Mouse (Mus musculus) CH12.LX (cell line): ENCODE measurements around the gene 4922502D21Rik. TPM values are rescaled to one million over a fixed set of nuclear protein-coding genes. Genes with fewer than 3 reads are reported as not detected.

Experiments
- DNase-seq: peaks from one replicate; pipeline ENCODE4 v3.0.0-alpha.2; 2013; ENCODE audit errors: extremely low read depth
- H3K27ac ChIP-seq: 2 replicates; pipeline ENCODE4 v1.5.1; 2012; ENCODE audit warnings: low read depth, mild to moderate bottlenecking, control low read depth, moderate library complexity; ENCODE audit not compliant: insufficient read depth
- H3K27me3 ChIP-seq: replicated peaks from 2 replicates; pipeline ENCODE3; 2012; ENCODE audit warnings: inconsistent platforms
- H3K36me3 ChIP-seq, 2 experiments: replicated peaks in 1 of 2; 2 replicates each; pipeline versions ENCODE3 to v1.6.1; 2012; ENCODE audit warnings: inconsistent platforms in 1 of 2, low read length in 1 of 2, mild to moderate bottlenecking in 1 of 2, mixed read lengths in 1 of 2, moderate library complexity in 1 of 2; ENCODE audit not compliant: control insufficient read depth in 1 of 2, insufficient read depth in 1 of 2
- H3K4me1 ChIP-seq, 2 experiments: 2 replicates each; pipeline ENCODE4 v1.6.1; 2012; ENCODE audit warnings: inconsistent platforms in 1 of 2, moderate library complexity in 1 of 2; ENCODE audit not compliant: insufficient read depth in 2 of 2, control insufficient read depth in 1 of 2
- H3K4me2 ChIP-seq: 2 replicates; pipeline ENCODE4 v1.6.1; 2012; ENCODE audit warnings: low read depth, mild to moderate bottlenecking, control low read depth; ENCODE audit not compliant: poor library complexity, insufficient read depth, severe bottlenecking
- H3K4me3 ChIP-seq, 3 experiments: fragments of 150-350 bp in 1 of 3; sonication (generic) in 1 of 3; replicated peaks in 1 of 3; 2 replicates each; pipeline versions ENCODE3 to v1.5.1; 2011 to 2012; ENCODE audit warnings: low read depth in 2 of 3, low read length in 2 of 3, mild to moderate bottlenecking in 2 of 3, moderate library complexity in 2 of 3, control low read depth in 1 of 3, improper control_type of control experiment in 1 of 3, inconsistent platforms in 1 of 3, mixed read lengths in 1 of 3; ENCODE audit not compliant: poor library complexity in 1 of 3
- H3K79me2 ChIP-seq: replicated peaks from 2 replicates; pipeline ENCODE4 v1.6.1; 2012; ENCODE audit warnings: mild to moderate bottlenecking, moderate library complexity; ENCODE audit not compliant: control insufficient read depth, poor library complexity, insufficient read depth, severe bottlenecking; ENCODE audit errors: extremely low read depth
- H3K9ac ChIP-seq: 2 replicates; pipeline ENCODE4 v1.6.1; 2012; ENCODE audit warnings: low read depth, mild to moderate bottlenecking, control low read depth, moderate library complexity; ENCODE audit not compliant: insufficient read depth
- H3K9me3 ChIP-seq: replicated peaks from 2 replicates; pipeline ENCODE3; 2012; ENCODE audit warnings: low read length, inconsistent platforms, mixed read lengths
- BHLHE40 ChIP-seq: IDR thresholded peaks from 2 replicates; pipeline ENCODE4 v1.6.1; 2011; ENCODE audit warnings: mild to moderate bottlenecking, low read depth, low read length, improper control_type of control experiment
- CHD1 ChIP-seq: IDR thresholded peaks from 2 replicates; pipeline ENCODE4 v1.6.1; 2012; ENCODE audit warnings: low read depth, low read length, improper control_type of control experiment, inconsistent platforms
- CHD2 ChIP-seq: IDR thresholded peaks from 2 replicates; pipeline ENCODE4 v1.6.1; 2011; ENCODE audit warnings: low read length, improper control_type of control experiment
- CTCF ChIP-seq, 2 experiments: IDR thresholded peaks in 1 of 2; conservative IDR thresholded peaks in 1 of 2; 2 replicates each; pipeline ENCODE4 v1.5.1; 2011 to 2012; ENCODE audit warnings: low read depth in 2 of 2, low read length in 2 of 2, improper control_type of control experiment in 1 of 2, inconsistent platforms in 1 of 2, mild to moderate bottlenecking in 1 of 2, moderate library complexity in 1 of 2
- E2F4 ChIP-seq: IDR thresholded peaks from 2 replicates; pipeline ENCODE4 v1.6.1; 2011; ENCODE audit warnings: low read depth, low read length, improper control_type of control experiment; ENCODE audit not compliant: insufficient replicate concordance
- ELF1 ChIP-seq: IDR thresholded peaks from 2 replicates; pipeline ENCODE4 v1.6.1; 2014; ENCODE audit warnings: low read depth, mild to moderate bottlenecking, inconsistent platforms, low read length, improper control_type of control experiment
- EP300 ChIP-seq: IDR thresholded peaks from 2 replicates; pipeline ENCODE4 v1.6.1; 2011; ENCODE audit warnings: low read length, improper control_type of control experiment
- ETS1 ChIP-seq: conservative IDR thresholded peaks from 2 replicates; pipeline ENCODE4 v1.6.1; 2012; ENCODE audit warnings: low read depth, mild to moderate bottlenecking, inconsistent platforms, low read length, improper control_type of control experiment, moderate library complexity
- GABPA ChIP-seq: IDR thresholded peaks from 2 replicates; pipeline ENCODE4 v1.6.1; 2012; ENCODE audit warnings: low read depth, low read length, improper control_type of control experiment, inconsistent platforms; ENCODE audit not compliant: insufficient replicate concordance
- HCFC1 ChIP-seq: IDR thresholded peaks from 2 replicates; pipeline ENCODE4 v1.6.1; 2012; ENCODE audit warnings: low read depth, mild to moderate bottlenecking, inconsistent platforms, low read length, improper control_type of control experiment
- IRF4 ChIP-seq: IDR thresholded peaks from 2 replicates; pipeline ENCODE4 v1.6.1; 2014; ENCODE audit warnings: low read depth, mild to moderate bottlenecking, inconsistent platforms, low read length, improper control_type of control experiment
- JUN ChIP-seq: IDR thresholded peaks from 2 replicates; pipeline ENCODE4 v1.6.1; 2011; ENCODE audit warnings: low read depth, mild to moderate bottlenecking, low read length, improper control_type of control experiment, moderate library complexity; ENCODE audit not compliant: insufficient read depth
- JUND ChIP-seq: conservative IDR thresholded peaks from 2 replicates; pipeline ENCODE4 v1.6.1; 2011; ENCODE audit warnings: low read depth, low read length, improper control_type of control experiment
- KAT2A ChIP-seq: IDR thresholded peaks from 2 replicates; pipeline ENCODE4 v1.6.1; 2012; ENCODE audit warnings: low read length, improper control_type of control experiment, inconsistent platforms; ENCODE audit not compliant: insufficient replicate concordance
- MAFK ChIP-seq: IDR thresholded peaks from 2 replicates; pipeline ENCODE4 v1.6.1; 2011; ENCODE audit warnings: low read length, improper control_type of control experiment; ENCODE audit not compliant: insufficient replicate concordance
- MAX ChIP-seq: IDR thresholded peaks from 2 replicates; pipeline ENCODE4 v1.6.1; 2011; ENCODE audit warnings: low read length, improper control_type of control experiment
- MAZ ChIP-seq: IDR thresholded peaks from 2 replicates; pipeline ENCODE4 v1.6.1; 2012; ENCODE audit warnings: low read depth, mild to moderate bottlenecking, inconsistent platforms, low read length, improper control_type of control experiment, moderate library complexity
- MEF2A ChIP-seq: IDR thresholded peaks from 2 replicates; pipeline ENCODE4 v1.6.1; 2014; ENCODE audit warnings: low read depth, mild to moderate bottlenecking, inconsistent platforms, low read length, improper control_type of control experiment, borderline replicate concordance
- MXI1 ChIP-seq: IDR thresholded peaks from 2 replicates; pipeline ENCODE4 v1.6.1; 2011; ENCODE audit warnings: mild to moderate bottlenecking, low read depth, low read length, improper control_type of control experiment
- MYC ChIP-seq: IDR thresholded peaks from 2 replicates; pipeline ENCODE4 v1.6.1; 2011; ENCODE audit warnings: low read depth, mild to moderate bottlenecking, improper control_type of control experiment, low read length
- NELFE ChIP-seq: IDR thresholded peaks from 2 replicates; pipeline ENCODE4 v1.6.1; 2011; ENCODE audit warnings: low read depth, low read length, improper control_type of control experiment
- NRF1 ChIP-seq: IDR thresholded peaks from 2 replicates; pipeline ENCODE4 v1.6.1; 2014; ENCODE audit warnings: low read depth, mild to moderate bottlenecking, inconsistent platforms, low read length, improper control_type of control experiment, moderate library complexity
- PAX5 ChIP-seq: IDR thresholded peaks from 2 replicates; pipeline ENCODE4 v1.6.1; 2012; ENCODE audit warnings: low read length, inconsistent platforms, mixed read lengths
- POLR2A ChIP-seq: IDR thresholded peaks from 2 replicates; pipeline ENCODE4 v1.6.1; 2011; ENCODE audit warnings: low read depth, mild to moderate bottlenecking, improper control_type of control experiment, low read length
- POLR2AphosphoS2 ChIP-seq: IDR thresholded peaks from 2 replicates; pipeline ENCODE4 v1.6.1; 2011; ENCODE audit warnings: low read depth, low read length, improper control_type of control experiment
- RAD21 ChIP-seq: IDR thresholded peaks from 2 replicates; pipeline ENCODE4 v1.6.1; 2011; ENCODE audit warnings: low read depth, mild to moderate bottlenecking, low read length, improper control_type of control experiment, moderate library complexity
- RCOR1 ChIP-seq: conservative IDR thresholded peaks from 2 replicates; pipeline ENCODE4 v1.6.1; 2012; ENCODE audit warnings: low read depth, mild to moderate bottlenecking, inconsistent platforms, low read length, improper control_type of control experiment
- SIN3A ChIP-seq: IDR thresholded peaks from 2 replicates; pipeline ENCODE4 v1.6.1; 2012; ENCODE audit warnings: low read length, improper control_type of control experiment, inconsistent platforms
- SMC3 ChIP-seq: IDR thresholded peaks from 2 replicates; pipeline ENCODE4 v1.6.1; 2011; ENCODE audit warnings: low read depth, low read length, improper control_type of control experiment
- TBP ChIP-seq: conservative IDR thresholded peaks from 2 replicates; pipeline ENCODE4 v1.6.1; 2011; ENCODE audit warnings: low read depth, low read length, improper control_type of control experiment
- TCF12 ChIP-seq: IDR thresholded peaks from 2 replicates; pipeline ENCODE4 v1.6.1; 2014; ENCODE audit warnings: low read depth, mild to moderate bottlenecking, inconsistent platforms, low read length, improper control_type of control experiment
- UBTF ChIP-seq: IDR thresholded peaks from 2 replicates; pipeline ENCODE4 v1.6.1; 2012; ENCODE audit warnings: low read depth, mild to moderate bottlenecking, inconsistent platforms, low read length, improper control_type of control experiment, moderate library complexity
- USF1 ChIP-seq: IDR thresholded peaks from 2 replicates; pipeline ENCODE4 v1.6.1; 2014; ENCODE audit warnings: low read depth, mild to moderate bottlenecking, inconsistent platforms, low read length, improper control_type of control experiment
- USF2 ChIP-seq: conservative IDR thresholded peaks from 2 replicates; pipeline ENCODE4 v1.6.1; 2011; ENCODE audit warnings: low read depth, low read length, improper control_type of control experiment
- ZC3H11A ChIP-seq: IDR thresholded peaks from 2 replicates; pipeline ENCODE4 v1.6.1; 2012; ENCODE audit warnings: low read depth, mild to moderate bottlenecking, inconsistent platforms, low read length, improper control_type of control experiment
- ZKSCAN1 ChIP-seq: IDR thresholded peaks from 2 replicates; pipeline ENCODE4 v1.6.1; 2012; ENCODE audit warnings: low read depth, inconsistent platforms, low read length, improper control_type of control experiment, borderline replicate concordance
- ZMIZ1 ChIP-seq: IDR thresholded peaks from 2 replicates; pipeline ENCODE4 v1.6.1; 2012; ENCODE audit warnings: low read depth, mild to moderate bottlenecking, inconsistent platforms, low read length, improper control_type of control experiment
- ZNF384 ChIP-seq: IDR thresholded peaks from 2 replicates; pipeline ENCODE4 v1.6.1; 2012; ENCODE audit warnings: low read depth, low read length, improper control_type of control experiment, inconsistent platforms
- dilution Hi-C: fragments of 300-500 bp; cut with MboI; formaldehyde crosslinking; loops from 2 replicates; pipeline ENCODE4 v1.14.3; 2020; ENCODE audit warnings: low sequenced_read_pairs; ENCODE audit not compliant: extremely low pct_unique_long_range_greater_than_20kb, extremely low pct_ligation_motif_present
- in situ Hi-C: fragments of 300-500 bp; cut with MboI; formaldehyde crosslinking; loops from 3 replicates; pipeline ENCODE4 v1.14.3; 2019; ENCODE audit warnings: low sequenced_read_pairs, low pct_ligation_motif_present, low pct_unique_long_range_greater_than_20kb, mixed read lengths
- polyA plus RNA-seq: library from polyadenylated mRNA; unstranded; fragments of >175 nt; gene quantifications from 2 replicates; pipeline ENCODE4 v1.2.1, GENCODE M21; 2012; ENCODE audit warnings: low read depth; ENCODE audit not compliant: insufficient read length
- total RNA-seq, 2 experiments: library from RNA; depleted of rRNA; stranded (reverse); fragments of 300-350 nt in 1 of 2; fragments of >200 nt in 1 of 2; gene quantifications; 2 replicates each; pipeline ENCODE4 v1.2.3; 2012 to 2014

Gene 4922502D21Rik
- total and polyA plus RNA-seq, 3 experiments = 0.23 to 2.8 (median 0.46) TPM

DNA sequence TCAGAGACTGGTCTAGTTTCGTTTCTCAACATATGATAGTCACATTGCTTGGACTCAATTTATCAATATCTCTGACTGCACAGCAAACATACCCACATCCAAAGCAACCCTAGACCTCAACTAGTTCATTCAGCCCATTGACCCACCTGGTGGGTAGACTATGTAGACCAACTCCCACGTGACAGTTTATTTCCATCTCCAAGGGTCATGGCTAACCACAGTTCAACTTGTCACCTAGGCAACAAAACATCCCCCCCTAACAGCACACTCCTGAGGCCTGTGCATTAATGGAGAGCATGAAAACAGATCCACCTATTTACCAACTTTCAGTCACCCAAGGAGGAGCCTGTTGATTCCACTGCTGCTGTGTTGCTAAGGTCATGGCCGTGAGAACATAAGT lies 57.9 kb downstream of the 4922502D21Rik start:
- H3K4me3 ChIP-seq = peak overlapping the region; percentile 77 to 90 (median 83)
- H3K9me3 ChIP-seq = no peaks in the 10 kb centered on the region
- dilution Hi-C loops (no loop called here), in situ Hi-C loops (loop anchor here (25.0 kb wide), 1 partner anchor 264 kb away; the partner anchor contains the start of gene Gabarapl1)
- peak overlapping the region; percentile 69 for H3K27ac ChIP-seq
- H3K4me2 ChIP-seq = 0 out of 2 replicates have a peak overlapping the region, but pooled peaks have one; percentile 6
- DNase-seq = peak; percentile 93
- peaks cover 26 to 41% of the 10 kb centered on the region in 2 experiments for H3K36me3 ChIP-seq
- H3K27me3 ChIP-seq = no peaks in the 10 kb centered on the region
- peaks cover 51% of the 10 kb centered on the region for H3K79me2 ChIP-seq
- H3K9ac ChIP-seq = peak overlapping the region; percentile 98
- TF ChIP-seq HCFC1 = no peak
- TF ChIP-seq USF1 = peak; percentile 77
- peak; percentile 92 for TF ChIP-seq MAX
- 0 out of 2 replicates have a peak, but pooled peaks have one; percentile 5 for TF ChIP-seq JUND
- TF ChIP-seq EP300 = peak; percentile 75
- peak; percentile 47 for TF ChIP-seq POLR2A
- TF ChIP-seq UBTF = no peak
- TF ChIP-seq ZKSCAN1 = no peak
- peak; percentile 79 for TF ChIP-seq ETS1
- no peak for TF ChIP-seq ZC3H11A
- peak; percentile 62; the same call in 1 of the 2 replicates for TF ChIP-seq TCF12
- TF ChIP-seq USF2 = peak; percentile 75
- no peak for TF ChIP-seq ZNF384
- no peak for TF ChIP-seq KAT2A
- no peak; the same call in 1 of the 2 replicates for TF ChIP-seq CHD2
- 0 out of 2 replicates have a peak, but pooled peaks have one; percentile 20 for TF ChIP-seq CHD1
- TF ChIP-seq NELFE = no peak
- peak; percentile 77 for TF ChIP-seq MYC
- peak; percentile 79 for TF ChIP-seq ZMIZ1
- no peak for TF ChIP-seq SMC3
- TF ChIP-seq BHLHE40 = peak; percentile 88
- TF ChIP-seq MEF2A = peak; percentile 70
- no peak for TF ChIP-seq MAFK
- TF ChIP-seq E2F4 = no peak
- no peak for TF ChIP-seq ELF1
- peak; percentile 95 for TF ChIP-seq MXI1
- TF ChIP-seq RCOR1 = peak; percentile 60; the same call in 1 of the 2 replicates
- TF ChIP-seq POLR2AphosphoS2 = peak; percentile 30; the same call in 1 of the 2 replicates
- peak; percentile 51; the same call in 1 of the 2 replicates for TF ChIP-seq MAZ
- TF ChIP-seq IRF4 = peak; percentile 68
- no peak; the same call in 1 of the 2 replicates for TF ChIP-seq RAD21
- no peak for TF ChIP-seq GABPA
- TF ChIP-seq CTCF (conservative IDR thresholded peaks at IDR 0.05 in 1 of 2, IDR thresholded peaks at IDR 0.05 in 1 of 2; ENCODE audit: low read depth in 2 of 2, low read length in 2 of 2) = no peak
- TF ChIP-seq JUN = peak; percentile 53; the same call in 1 of the 2 replicates
- peak; percentile 97 for TF ChIP-seq SIN3A
- no peak for TF ChIP-seq NRF1
- no peak for TF ChIP-seq PAX5
- no peak for TF ChIP-seq TBP
- TF ChIP-seq, all 38 proteins: peak for 20
- peaks cover 16 to 40% of the 10 kb centered on the region in 2 experiments for H3K4me1 ChIP-seq
